Mouse (Mus musculus) lung, postnatal 0 days (tissue): Measurements from ENCODE around the gene Epb41.

Experiments used
- CTCF ChIP-seq: IDR thresholded peaks from 2 replicates; pipeline ENCODE4 v1.5.1; 2016; ENCODE audit warnings: antibody characterized with exemption, mild to moderate bottlenecking
- EP300 ChIP-seq: IDR thresholded peaks from 2 replicates; pipeline ENCODE4 v1.6.1; 2016; ENCODE audit warnings: antibody characterized with exemption, mild to moderate bottlenecking, control low read depth

DNA sequence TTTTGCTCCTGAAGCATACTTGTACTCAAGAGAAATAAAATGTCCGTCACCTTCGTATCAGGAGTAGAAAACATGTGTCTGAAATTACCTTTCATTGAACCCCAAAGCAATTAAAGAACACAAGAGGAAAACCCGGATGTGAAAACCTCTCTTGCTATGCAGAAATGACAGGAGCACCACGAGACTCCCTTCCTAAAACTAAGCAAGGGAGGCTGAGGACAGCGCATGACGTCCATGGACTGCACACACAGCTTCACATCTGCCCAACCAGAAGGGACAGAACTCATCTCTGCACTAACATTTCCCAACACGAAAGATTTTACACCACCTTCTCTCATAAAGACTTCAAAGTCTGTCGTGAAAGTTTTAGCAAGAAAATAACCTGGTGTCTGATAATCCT is 64.7 kb downstream of the Epb41 start:
- TF ChIP-seq CTCF, result no peak
- TF ChIP-seq EP300, result no peak
